Mouse (Mus musculus) intestine, embryonic 14.5 days (tissue): Measurements from ENCODE around the gene Gabrp. TPM values are rescaled to one million over a fixed set of nuclear protein-coding genes. Genes with fewer than 3 reads are reported as not detected.

Experiments
- ATAC-seq: fragments of 200-750 bp; cut with Nextera tagmentation; replicated peaks from 2 replicates; pipeline ENCODE4 v1.8.0; 2017; ENCODE audit warnings: low read depth, moderate number of reproducible peaks, moderate TSS enrichment, moderate library complexity; ENCODE audit not compliant: low FRiP score, low TSS enrichment
- DNase-seq: peaks from one replicate; pipeline ENCODE4 v3.0.0-alpha.2; 2018; ENCODE audit warnings: low spot score
- H3K27ac ChIP-seq: fragments of 300-500 bp; sonication (generic); 2 replicates; pipeline ENCODE4 v1.5.1; 2014; ENCODE audit warnings: low read depth, mild to moderate bottlenecking, control low read depth
- H3K27me3 ChIP-seq: fragments of 300-500 bp; sonication (generic); replicated peaks from 2 replicates; pipeline ENCODE4 v1.6.1; 2014; ENCODE audit warnings: low read length, control low read depth; ENCODE audit not compliant: control insufficient read depth, insufficient read depth
- H3K36me3 ChIP-seq: fragments of 300-500 bp; sonication (generic); 2 replicates; pipeline ENCODE4 v1.6.1; 2014; ENCODE audit warnings: low read length, control low read depth; ENCODE audit not compliant: control insufficient read depth, insufficient read depth
- H3K4me1 ChIP-seq: fragments of 300-500 bp; sonication (generic); replicated peaks from 2 replicates; pipeline ENCODE4 v1.6.1; 2014; ENCODE audit warnings: low read length, control low read depth, mixed read lengths; ENCODE audit not compliant: control insufficient read depth, insufficient read depth
- H3K4me2 ChIP-seq: fragments of 300-500 bp; sonication (generic); 2 replicates; pipeline ENCODE4 v1.6.1; 2014; ENCODE audit warnings: low read length
- H3K4me3 ChIP-seq: fragments of 300-500 bp; sonication (generic); 2 replicates; pipeline ENCODE4 v1.5.1; 2014; ENCODE audit warnings: low read depth, low read length, control low read depth, mixed read lengths
- H3K9ac ChIP-seq: fragments of 300-500 bp; sonication (generic); 2 replicates; pipeline ENCODE4 v1.6.1; 2014; ENCODE audit warnings: mild to moderate bottlenecking, low read length
- H3K9me3 ChIP-seq: fragments of 300-500 bp; sonication (generic); 2 replicates; pipeline ENCODE4 v1.6.1; 2016; ENCODE audit warnings: low read length, control low read depth; ENCODE audit not compliant: control insufficient read depth
- WGBS: fragments of 180-500 bp; shearing (Covaris S2); extraction: QIAGEN DNeasy Blood & Tissue Kit; methylation state at CpG from one replicate; pipeline ENCODE4 v1.1.7; 2014; 5-methylcytosine and 5-hydroxymethylcytosine counted together
- polyA plus RNA-seq: library from polyadenylated mRNA; unstranded; fragments of >200 nt; fragmentation: Nextera tagmentation; extraction: Ambion mirVana; gene quantifications from 2 replicates; pipeline ENCODE4 v1.2.1, GENCODE M21; 2014

The Gabrp gene
- polyA plus RNA-seq, result 0.62 TPM in 1 of 2 replicates, not detected in the other

DNA sequence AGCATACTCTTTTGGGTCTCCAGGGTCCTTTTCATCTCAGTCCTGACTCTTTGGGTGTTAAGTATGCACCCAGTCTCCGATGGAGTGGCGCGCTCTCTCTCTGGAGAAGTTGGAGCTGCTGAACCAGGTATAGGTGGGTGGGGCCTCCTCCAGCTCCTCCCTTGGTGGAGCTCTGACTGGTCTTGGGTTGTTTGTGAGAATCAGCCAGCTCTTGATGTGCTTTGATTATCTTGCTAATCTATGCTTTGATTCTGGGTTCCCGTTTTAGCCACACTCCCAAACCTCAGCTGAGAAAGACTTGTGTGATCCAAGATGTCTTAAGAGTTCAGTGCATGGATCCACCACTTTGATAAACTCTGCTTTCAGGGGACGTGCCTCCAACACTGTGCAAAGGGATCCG, at the start of gene Gabrp:
TSS of gene Gabrp (minus strand) at position 101 of the 400 bp plus-strand sequence.
- no peaks in the 10 kb centered on the region for H3K27me3 ChIP-seq
- WGBS, result 54% methylated on average over 6 of the region's 6 CpGs
- no peaks in the 10 kb centered on the region for H3K9me3 ChIP-seq
- no peak for DNase-seq
- H3K9ac ChIP-seq, result no peak within 1 kb of the TSS
- H3K36me3 ChIP-seq, result no peaks in the 10 kb centered on the region
- H3K4me3 ChIP-seq, result no peak within 1 kb of the TSS
- no peak within 1 kb of the TSS for H3K27ac ChIP-seq
- no peaks in the 10 kb centered on the region for H3K4me1 ChIP-seq
- H3K4me2 ChIP-seq, result no peak within 1 kb of the TSS
- ATAC-seq, result no peak

DNA sequence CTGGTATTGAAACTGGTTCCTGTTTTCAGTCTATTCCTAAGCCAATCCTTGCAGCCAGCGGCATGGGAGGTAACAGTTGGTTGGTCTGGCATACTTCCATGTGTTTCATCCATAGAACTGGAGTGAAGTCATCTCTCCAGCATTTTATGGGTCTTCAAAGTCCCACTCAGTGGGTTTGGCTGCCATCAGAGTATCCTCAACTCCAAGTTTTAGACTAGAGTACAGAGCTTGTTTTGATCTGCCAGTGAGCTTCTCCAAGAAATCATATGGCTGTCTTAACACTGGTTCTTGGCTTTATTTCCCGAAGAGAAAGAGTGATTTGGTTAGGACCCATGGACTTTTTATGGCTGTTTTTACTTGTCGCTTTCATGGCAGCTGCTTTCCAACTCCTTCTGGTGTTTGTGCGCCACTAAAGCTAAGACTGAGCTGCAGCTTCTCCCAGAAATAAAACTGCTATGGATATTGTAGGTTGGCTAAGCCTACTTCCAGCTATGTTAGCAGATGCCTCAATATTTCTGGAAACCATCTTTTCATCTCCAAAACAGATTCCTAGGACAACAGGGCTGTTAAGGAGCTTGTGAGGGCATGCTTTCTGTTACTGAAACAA, 48.5 kb upstream of the Gabrp start:
- H3K36me3 ChIP-seq, result no peaks in the 10 kb centered on the region
- 88% methylated on average over 4 of the region's 4 CpGs for WGBS
- H3K27ac ChIP-seq, result no peak overlapping the region
- ATAC-seq, result no peak
- H3K4me2 ChIP-seq, result no peak overlapping the region
- H3K27me3 ChIP-seq, result no peaks in the 10 kb centered on the region
- H3K4me3 ChIP-seq, result no peak overlapping the region
- no peak overlapping the region for H3K9ac ChIP-seq
- no peak for DNase-seq
- H3K9me3 ChIP-seq, result no peaks in the 10 kb centered on the region
- H3K4me1 ChIP-seq, result no peaks in the 10 kb centered on the region

DNA sequence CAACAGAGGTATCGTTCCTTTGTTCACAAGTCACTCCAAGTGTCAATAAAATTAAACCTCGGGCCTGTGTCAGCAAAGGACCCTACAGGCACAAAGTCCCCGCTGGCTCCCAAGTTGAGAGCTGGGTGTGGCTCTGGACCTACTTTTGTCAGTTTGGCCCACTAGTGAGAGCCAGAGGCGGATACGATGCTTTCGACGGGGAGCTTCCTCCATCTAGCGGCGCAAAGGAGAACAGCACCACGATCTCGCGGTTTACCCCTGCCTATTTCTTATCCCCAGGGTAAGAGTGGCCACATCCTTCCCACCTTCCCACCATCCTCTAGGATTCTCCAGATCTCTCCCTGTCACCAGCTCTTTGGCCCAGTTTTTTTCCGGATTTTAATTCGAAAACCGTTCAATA, 35.5 kb upstream of the Gabrp start:
- peak; percentile 58 for ATAC-seq
- WGBS, result 7% methylated on average over 15 of the region's 15 CpGs
- H3K36me3 ChIP-seq, result no peaks in the 10 kb centered on the region
- no peaks in the 10 kb centered on the region for H3K27me3 ChIP-seq
- peaks cover 5% of the 10 kb centered on the region; the same call in 1 of the 2 replicates for H3K4me1 ChIP-seq
- no peak overlapping the region for H3K27ac ChIP-seq
- DNase-seq, result peak; percentile 88
- H3K9ac ChIP-seq, result no peak overlapping the region
- no peaks in the 10 kb centered on the region for H3K9me3 ChIP-seq
- H3K4me3 ChIP-seq, result no peak overlapping the region
- H3K4me2 ChIP-seq, result no peak overlapping the region

DNA sequence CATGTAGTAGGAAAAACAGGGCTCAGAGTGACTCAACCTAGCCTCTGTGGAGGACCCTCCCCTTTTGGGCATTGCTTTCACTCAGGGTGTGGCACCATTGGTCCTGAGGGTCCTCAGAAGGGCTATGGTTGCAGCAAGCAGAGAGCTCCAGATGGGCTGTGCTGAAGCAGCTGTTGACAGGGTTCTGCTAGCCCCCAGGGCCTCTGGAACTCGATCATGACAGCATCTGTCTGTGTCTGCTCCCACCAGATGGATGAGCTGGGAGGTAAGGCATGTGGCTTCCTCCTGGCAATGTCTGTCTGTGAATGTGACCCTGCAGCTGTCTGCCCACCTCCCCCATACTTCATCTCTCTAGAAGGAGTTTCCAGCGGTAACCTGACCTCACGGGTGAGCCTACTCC, 29.0 kb upstream of the Gabrp start:
- no peak for DNase-seq
- Histone ChIP-seq H3K4me2 (no peak overlapping the region), H3K4me3 (no peak overlapping the region), H3K27me3 (no peaks in the 10 kb centered on the region), H3K27ac (no peak overlapping the region), H3K4me1 (no peaks in the 10 kb centered on the region; the same call in 1 of the 2 replicates), H3K9me3 (no peaks in the 10 kb centered on the region), H3K36me3 (no peaks in the 10 kb centered on the region), H3K9ac (no peak overlapping the region)
- ATAC-seq, result no peak
- 12% methylated on average over 3 of the region's 3 CpGs for WGBS

DNA sequence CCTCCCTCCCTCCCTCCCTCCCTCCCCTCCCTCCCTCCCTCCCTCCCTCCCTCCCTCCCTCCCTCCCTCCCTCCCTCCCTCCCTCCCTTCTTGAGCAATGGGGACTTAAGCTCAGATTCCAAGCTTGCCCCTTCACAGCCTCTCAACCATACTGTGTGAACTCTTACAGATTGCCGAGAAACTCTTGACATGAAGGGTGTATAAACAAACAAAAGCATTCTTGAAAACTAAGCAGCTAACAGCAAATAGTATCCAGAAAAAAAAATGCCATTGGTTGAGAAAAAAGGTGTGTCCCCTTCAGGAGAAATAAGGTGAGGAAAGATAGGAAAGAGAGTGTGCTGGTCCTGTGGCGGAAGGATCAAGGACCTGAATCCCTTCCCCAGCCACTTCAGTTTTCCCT, 24.4 kb upstream of the Gabrp start:
- no peak overlapping the region for H3K4me2 ChIP-seq
- no peaks in the 10 kb centered on the region for H3K9me3 ChIP-seq
- no peak overlapping the region for H3K9ac ChIP-seq
- H3K36me3 ChIP-seq, result no peaks in the 10 kb centered on the region
- WGBS, result 64% methylated on average over 2 of the region's 2 CpGs
- no peak overlapping the region for H3K27ac ChIP-seq
- H3K4me1 ChIP-seq, result no peaks in the 10 kb centered on the region; the same call in 1 of the 2 replicates
- no peak overlapping the region for H3K4me3 ChIP-seq
- H3K27me3 ChIP-seq, result no peaks in the 10 kb centered on the region
- DNase-seq, result no peak
- ATAC-seq, result no peak

DNA sequence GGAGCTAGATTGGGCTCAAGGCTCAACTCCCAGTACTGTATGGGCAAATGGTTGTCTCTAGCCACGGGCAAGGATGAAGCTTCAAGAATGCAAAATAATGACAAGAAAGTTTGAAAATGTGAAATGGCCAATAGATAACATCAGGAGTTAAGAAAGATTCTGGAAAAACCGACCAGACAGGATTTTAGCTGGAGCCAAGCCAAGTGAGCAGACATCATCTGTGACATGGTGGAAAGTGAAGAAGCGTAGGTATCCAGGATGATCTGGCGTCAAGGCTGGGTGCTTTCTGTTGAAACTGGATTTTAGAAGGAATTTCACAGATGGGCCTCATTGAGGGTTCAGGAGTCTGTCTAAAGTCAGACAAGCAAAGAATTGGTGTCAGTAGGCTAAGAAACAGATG, 20.2 kb upstream of the Gabrp start, which contains the start of gene D130052B06Rik:
TSS of gene D130052B06Rik (plus strand) at position 317 of the 400 bp plus-strand sequence.
- H3K4me1 ChIP-seq, result no peaks in the 10 kb centered on the region
- no peak within 1 kb of the TSS for H3K4me2 ChIP-seq
- H3K4me3 ChIP-seq, result no peak within 1 kb of the TSS
- H3K36me3 ChIP-seq, result no peaks in the 10 kb centered on the region
- ATAC-seq (no peak), DNase-seq (no peak)
- no peak within 1 kb of the TSS for H3K27ac ChIP-seq
- H3K9ac ChIP-seq, result no peak within 1 kb of the TSS
- H3K27me3 ChIP-seq, result no peaks in the 10 kb centered on the region
- WGBS, result 67% methylated on average over 4 of the region's 4 CpGs
- H3K9me3 ChIP-seq, result no peaks in the 10 kb centered on the region

DNA sequence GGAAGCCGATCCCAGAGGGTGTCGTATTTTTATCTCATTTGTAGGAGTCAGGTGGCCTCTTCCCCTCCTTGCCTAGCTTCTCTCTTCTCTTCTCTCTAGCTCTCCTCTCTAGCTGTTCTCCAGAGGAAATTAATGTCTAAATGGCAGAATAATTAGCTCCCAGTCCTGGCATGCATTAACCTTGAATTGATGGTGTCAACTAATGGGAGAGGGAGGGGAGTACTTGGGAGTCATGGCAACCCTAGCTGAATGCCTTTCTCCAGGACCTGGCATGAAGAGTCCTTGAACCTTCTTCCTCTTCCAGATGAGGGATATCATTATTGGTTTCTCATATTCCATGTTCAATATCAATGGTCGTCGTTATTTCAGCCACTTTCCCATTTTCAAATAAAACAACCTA, 17.9 kb upstream of the Gabrp start:
- H3K9me3 ChIP-seq, result no peaks in the 10 kb centered on the region
- H3K27me3 ChIP-seq, result no peaks in the 10 kb centered on the region
- H3K36me3 ChIP-seq, result no peaks in the 10 kb centered on the region
- no peak for ATAC-seq
- H3K4me2 ChIP-seq, result no peak overlapping the region
- 89% methylated on average over 4 of the region's 4 CpGs for WGBS
- H3K9ac ChIP-seq, result no peak overlapping the region
- no peaks in the 10 kb centered on the region for H3K4me1 ChIP-seq
- H3K4me3 ChIP-seq, result no peak overlapping the region
- DNase-seq, result no peak
- no peak overlapping the region for H3K27ac ChIP-seq

DNA sequence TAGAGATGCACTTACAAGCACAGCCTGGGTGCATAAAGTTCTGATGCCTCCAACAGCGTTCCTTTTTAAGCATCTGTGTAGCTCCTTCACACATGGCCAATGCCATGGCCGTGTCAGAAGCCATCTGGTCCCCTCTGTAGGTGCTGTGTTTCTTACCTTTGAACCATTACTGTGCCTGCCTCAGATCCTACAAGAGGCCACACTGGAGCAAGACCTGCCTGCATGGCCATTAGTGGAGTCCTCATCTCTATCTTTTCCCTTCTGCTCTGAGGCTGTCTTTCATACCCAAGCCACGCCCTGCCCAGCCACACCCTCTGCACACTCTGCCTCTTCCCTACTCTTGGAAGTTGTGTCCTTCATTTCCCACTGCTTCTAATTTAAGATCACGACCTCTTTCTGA, 14.1 kb upstream of the Gabrp start:
- Histone ChIP-seq H3K36me3 (no peaks in the 10 kb centered on the region), H3K9me3 (no peaks in the 10 kb centered on the region), H3K9ac (no peak overlapping the region), H3K4me2 (no peak overlapping the region), H3K27me3 (no peaks in the 10 kb centered on the region), H3K27ac (no peak overlapping the region), H3K4me3 (no peak overlapping the region), H3K4me1 (no peaks in the 10 kb centered on the region)
- 84% methylated on average over 4 of the region's 4 CpGs for WGBS
- no peak for ATAC-seq
- DNase-seq, result no peak

DNA sequence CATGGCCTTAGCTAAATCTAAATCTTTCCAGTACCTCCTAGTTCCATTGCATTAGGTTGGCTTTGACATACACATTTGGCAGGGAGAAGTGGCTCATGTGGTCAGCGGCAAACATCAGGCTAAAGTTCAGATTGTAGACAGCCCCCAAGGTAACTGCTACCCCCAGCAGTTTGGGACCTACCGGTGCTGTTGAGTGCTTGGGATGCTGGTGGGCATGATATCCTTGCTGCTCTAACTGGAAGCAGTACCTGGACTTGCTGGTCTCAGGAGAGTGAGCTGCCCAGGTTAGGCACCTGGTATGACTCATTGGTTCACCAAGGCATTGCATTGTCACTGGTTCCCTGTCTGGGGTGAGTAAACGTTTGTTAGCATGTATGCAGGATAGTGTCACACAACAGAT, 12.0 kb upstream of the Gabrp start:
- H3K27ac ChIP-seq, result no peak overlapping the region
- no peak overlapping the region for H3K9ac ChIP-seq
- H3K27me3 ChIP-seq, result no peaks in the 10 kb centered on the region
- no peaks in the 10 kb centered on the region for H3K4me1 ChIP-seq
- H3K9me3 ChIP-seq, result no peaks in the 10 kb centered on the region
- ATAC-seq (no peak), DNase-seq (no peak)
- no peak overlapping the region for H3K4me3 ChIP-seq
- WGBS, result 79% methylated on average over 3 of the region's 3 CpGs
- no peaks in the 10 kb centered on the region for H3K36me3 ChIP-seq
- H3K4me2 ChIP-seq, result no peak overlapping the region
